ENCODE assay signal across 8 mouse cellular contexts in the genomic region with DNA sequence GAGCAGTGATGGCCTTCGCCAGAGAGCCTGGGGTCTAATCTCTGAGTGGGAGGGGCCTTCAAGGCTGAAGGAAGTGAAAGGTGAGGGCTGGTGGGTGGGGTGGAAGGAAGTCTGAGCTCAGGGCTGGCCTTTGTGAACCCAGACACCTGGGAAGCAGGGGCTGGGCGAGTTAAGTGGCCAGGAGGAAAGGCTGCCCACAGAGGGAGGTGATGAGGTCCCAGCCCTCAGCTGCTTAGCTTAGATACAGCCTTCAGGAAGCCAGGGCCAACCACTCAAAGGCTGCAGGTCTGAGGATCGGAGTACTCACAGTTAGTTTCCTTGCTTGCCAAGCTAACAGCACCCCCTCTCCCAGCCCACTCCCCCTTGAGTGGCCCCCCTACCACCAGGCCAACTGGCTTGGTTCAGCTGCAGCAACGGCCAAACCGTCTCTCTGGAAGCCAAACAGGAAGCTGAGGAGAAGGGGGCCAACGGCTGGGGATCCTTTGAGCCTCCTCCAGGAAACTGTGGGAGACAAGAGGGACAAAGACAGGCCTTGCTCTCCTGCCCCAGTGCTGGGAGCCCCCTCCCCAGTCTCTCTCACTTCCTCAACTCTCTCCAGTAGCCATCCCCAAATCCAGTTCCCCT. TPM values are rescaled to one million over a fixed set of nuclear protein-coding genes. Genes with fewer than 3 reads are reported as not detected.
DNase-seq lines count a peak whose midpoint lies in the region; ATAC-seq and TF ChIP-seq lines count a peak whose summit lies in the region.
"Had no signal": no experiment of that assay in that cellular context is flagged by ENCODE, and none has a peak within 500 bp of the region (broad histone marks: within the 10 kb centered on the region; RNA-seq: fewer than 3 reads in every experiment).

No protein-coding gene starts in this region.

- no peak overlapping the region for H3K4me3 ChIP-seq in lung, embryonic 14.5 days (ENCODE audit: low read depth, low read length)
- H3K4me3 ChIP-seq in limb, embryonic 15.5 days = no peak overlapping the region
- H3K4me3 ChIP-seq in stomach, embryonic 15.5 days (replicated peaks) = no peak overlapping the region

- H3K27me3 ChIP-seq in lung, embryonic 14.5 days (ENCODE audit: insufficient read depth, low read length) = no peaks in the 10 kb centered on the region
- H3K27me3 ChIP-seq in limb, embryonic 15.5 days = peaks cover 8% of the 10 kb centered on the region; the same call in 1 of the 2 replicates
- H3K27me3 ChIP-seq in stomach, embryonic 15.5 days (replicated peaks) = no peaks in the 10 kb centered on the region

- peaks cover 17% of the 10 kb centered on the region for H3K4me1 ChIP-seq in lung, embryonic 14.5 days (ENCODE audit: insufficient read depth)
- H3K4me1 ChIP-seq in limb, embryonic 15.5 days = peaks cover 35% of the 10 kb centered on the region
- H3K4me1 ChIP-seq in stomach, embryonic 15.5 days = peaks cover 25% of the 10 kb centered on the region

- H3K9me3 ChIP-seq in lung, embryonic 14.5 days (ENCODE audit: low read depth, low read length) = no peaks in the 10 kb centered on the region
- no peaks in the 10 kb centered on the region for H3K9me3 ChIP-seq in limb, embryonic 15.5 days
- no peaks in the 10 kb centered on the region for H3K9me3 ChIP-seq in stomach, embryonic 15.5 days

- H3K27ac ChIP-seq in lung, embryonic 14.5 days (ENCODE audit: low read depth) = peak overlapping the region; percentile 67; the same call in 1 of the 2 replicates
- H3K27ac ChIP-seq in limb, embryonic 15.5 days = peak overlapping the region; percentile 57
- peak overlapping the region; percentile 66 for H3K27ac ChIP-seq in stomach, embryonic 15.5 days
- H3K27ac ChIP-seq: macrophage had no signal

- no peak for TF ChIP-seq CTCF in lung, embryonic 14.5 days (IDR thresholded peaks at IDR 0.05; ENCODE audit: low read depth)

- peak; percentile 58 for DNase-seq in lung, embryonic 14.5 days
- DNase-seq in lung, postnatal 36 days = no peak
- no peak for DNase-seq in layer of hippocampus, adult 9-11 months

- 17% methylated on average over 6 of the region's 6 CpGs for WGBS in lung, embryonic 14.5 days
- 34% methylated on average over 6 of the region's 6 CpGs for WGBS in limb, embryonic 15.5 days
- 29% methylated on average over 6 of the region's 6 CpGs for WGBS in stomach, embryonic 15.5 days

- H3K36me3 ChIP-seq in lung, embryonic 14.5 days (ENCODE audit: insufficient read depth) = no peaks in the 10 kb centered on the region
- H3K36me3 ChIP-seq in limb, embryonic 15.5 days = no peaks in the 10 kb centered on the region
- no peaks in the 10 kb centered on the region for H3K36me3 ChIP-seq in stomach, embryonic 15.5 days

- no peak overlapping the region for H3K4me2 ChIP-seq in lung, embryonic 14.5 days
- 0 out of 2 replicates have a peak overlapping the region, but pooled peaks have one; percentile 7 for H3K4me2 ChIP-seq in limb, embryonic 15.5 days
- no peak overlapping the region for H3K4me2 ChIP-seq in stomach, embryonic 15.5 days

- no peak overlapping the region for H3K9ac ChIP-seq in lung, embryonic 14.5 days
- H3K9ac ChIP-seq in limb, embryonic 15.5 days = no peak overlapping the region
- H3K9ac ChIP-seq in stomach, embryonic 15.5 days = no peak overlapping the region

- peak; percentile 30; the same call in 1 of the 2 replicates for ATAC-seq in lung, embryonic 14.5 days (ENCODE audit: insufficient read depth)
- ATAC-seq in common myeloid progenitor, adult 5-6 weeks (replicated peaks; ENCODE audit: low read depth, poor library complexity, severe bottlenecking) = peak; percentile 83
- ATAC-seq in granulocyte monocyte progenitor cell, adult 5-6 weeks (replicated peaks; ENCODE audit: poor library complexity, severe bottlenecking) = peak; percentile 54
- peak; percentile 40; the same call in 1 of the 2 replicates for ATAC-seq in limb, embryonic 15.5 days (ENCODE audit: insufficient number of reproducible peaks, low FRiP score, low TSS enrichment, low read depth)
- ATAC-seq in stomach, embryonic 15.5 days (ENCODE audit: insufficient read depth, low FRiP score, low read depth) = no peak

RNA-seq across cellular contexts. Expression of gene Zfp36l2, which starts 26.4 kb away (rescaled TPM):
- polyA plus RNA-seq in lung, embryonic 14.5 days (2014; fragmentation: Nextera tagmentation; extraction: Ambion mirVana) = 20.8 and 21.9 TPM in 2 replicates
- 197 and 277 TPM in 2 replicates for total RNA-seq in common myeloid progenitor, adult 5-6 weeks (2017)
- total RNA-seq in granulocyte monocyte progenitor cell, adult 5-6 weeks (2014; fragmentation: Nextera tagmentation) = 199 TPM in 2 replicates
- 91.5 and 99.4 TPM in 2 replicates for total RNA-seq in granulocyte monocyte progenitor cell, adult 5-6 weeks (2017)
- 19.5 and 22.5 TPM in 2 replicates for polyA plus RNA-seq in limb, embryonic 15.5 days (2015; fragmentation: Nextera tagmentation; extraction: Ambion mirVana)
- polyA plus RNA-seq in stomach, embryonic 15.5 days (2015; fragmentation: Nextera tagmentation; extraction: Ambion mirVana) = 24.6 and 25.7 TPM in 2 replicates
